8 mouse cellular contexts compared by ENCODE assay signal in genomic region chr11:101170811-101171610, GRCm38 (mm10). TPM values are rescaled to one million over a fixed set of nuclear protein-coding genes. Genes with fewer than 3 reads are reported as not detected.
DNase-seq lines count a peak whose midpoint lies in the region; ATAC-seq and TF ChIP-seq lines count a peak whose summit lies in the region.

Gene Plekhh3, minus strand, starts transcription at chr11:101171351.

- no peaks in the 10 kb centered on the region for H3K9me3 ChIP-seq in embryonic facial prominence, embryonic 15.5 days (replicated peaks)
- H3K9me3 ChIP-seq in heart, embryonic 11.5 days (replicated peaks; ENCODE audit: control insufficient read depth, low read length), result no peaks in the 10 kb centered on the region
- no peaks in the 10 kb centered on the region for H3K9me3 ChIP-seq in kidney, embryonic 16.5 days (ENCODE audit: low read length)
- H3K9me3 ChIP-seq in stomach, embryonic 16.5 days (replicated peaks; ENCODE audit: control insufficient read depth, low read length), result no peaks in the 10 kb centered on the region

- peaks cover 44% of the 10 kb centered on the region for H3K27me3 ChIP-seq in embryonic facial prominence, embryonic 15.5 days
- peaks cover 51% of the 10 kb centered on the region for H3K27me3 ChIP-seq in heart, embryonic 11.5 days (ENCODE audit: control insufficient read depth, insufficient read depth, low read length)
- peaks cover 23% of the 10 kb centered on the region for H3K27me3 ChIP-seq in kidney, embryonic 16.5 days (ENCODE audit: insufficient read depth, low read length)
- no peaks in the 10 kb centered on the region for H3K27me3 ChIP-seq in liver, adult 2 months (ENCODE audit: control insufficient read depth, insufficient read depth, low read length)
- no peaks in the 10 kb centered on the region for H3K27me3 ChIP-seq in myocyte (ENCODE audit: control insufficient read depth, insufficient read depth, insufficient read length)
- peaks cover 5% of the 10 kb centered on the region; the same call in 1 of the 2 replicates for H3K27me3 ChIP-seq in stomach, embryonic 16.5 days (ENCODE audit: control insufficient read depth, insufficient read depth, low read length)

- ATAC-seq in embryonic facial prominence, embryonic 15.5 days (ENCODE audit: insufficient number of reproducible peaks, low FRiP score, low TSS enrichment, low read depth), result peak; percentile 95
- ATAC-seq in heart, embryonic 11.5 days (replicated peaks; ENCODE audit: insufficient number of reproducible peaks, low FRiP score, low TSS enrichment), result peak; percentile 88
- ATAC-seq in kidney, embryonic 16.5 days (ENCODE audit: low FRiP score, low TSS enrichment), result peak; percentile 95
- ATAC-seq in stomach, embryonic 16.5 days (ENCODE audit: insufficient read depth, low FRiP score), result peak; percentile 94

- peak within 1 kb of the TSS; percentile 95 for H3K27ac ChIP-seq in embryonic facial prominence, embryonic 15.5 days (replicated peaks)
- H3K27ac ChIP-seq in heart, embryonic 11.5 days (ENCODE audit: low read depth, low read length), result peak within 1 kb of the TSS; percentile 82
- H3K27ac ChIP-seq in kidney, embryonic 16.5 days (ENCODE audit: low read length), result peak within 1 kb of the TSS; percentile 94
- H3K27ac ChIP-seq in liver, adult 2 months (replicated peaks; ENCODE audit: insufficient read depth, low read depth, low read length), result peak within 1 kb of the TSS; percentile 90
- H3K27ac ChIP-seq in stomach, embryonic 16.5 days (ENCODE audit: low read length), result peak within 1 kb of the TSS; percentile 96

- peak within 1 kb of the TSS; percentile 80 for H3K4me3 ChIP-seq in embryonic facial prominence, embryonic 15.5 days (replicated peaks)
- peak within 1 kb of the TSS; percentile 71 for H3K4me3 ChIP-seq in heart, embryonic 11.5 days (ENCODE audit: low read depth, low read length)
- H3K4me3 ChIP-seq in kidney, embryonic 16.5 days (ENCODE audit: low read length), result peak within 1 kb of the TSS; percentile 77
- H3K4me3 ChIP-seq in liver, adult 2 months (ENCODE audit: insufficient read depth, low read depth, low read length), result peak within 1 kb of the TSS; percentile 80
- peak within 1 kb of the TSS; percentile 99 for H3K4me3 ChIP-seq in myocyte
- H3K4me3 ChIP-seq in stomach, embryonic 16.5 days (replicated peaks; ENCODE audit: low read length), result peak within 1 kb of the TSS; percentile 85

- peaks cover 18% of the 10 kb centered on the region for H3K36me3 ChIP-seq in embryonic facial prominence, embryonic 15.5 days
- H3K36me3 ChIP-seq in heart, embryonic 11.5 days (ENCODE audit: control insufficient read depth, insufficient read depth, low read length), result peaks cover 3% of the 10 kb centered on the region; the same call in 1 of the 2 replicates
- peaks cover 18% of the 10 kb centered on the region for H3K36me3 ChIP-seq in kidney, embryonic 16.5 days (ENCODE audit: insufficient read depth, low read length)
- peaks cover 13% of the 10 kb centered on the region for H3K36me3 ChIP-seq in liver, adult 2 months (ENCODE audit: control insufficient read depth, insufficient read depth, low read length)
- H3K36me3 ChIP-seq in myocyte (ENCODE audit: control insufficient read depth, insufficient read depth), result peaks cover 20% of the 10 kb centered on the region
- peaks cover 10% of the 10 kb centered on the region for H3K36me3 ChIP-seq in stomach, embryonic 16.5 days (ENCODE audit: control insufficient read depth, insufficient read depth, low read length)

- DNase-seq in A20 (ENCODE audit: low read depth, low spot score), result peak; percentile 98
- peak; percentile 73 to 88 for DNase-seq in adrenal gland, postnatal 4 days (ENCODE audit: low spot score in 2 of 2)
- peak; percentile 94 for DNase-seq in liver, adult 2 months (ENCODE audit: extremely low read depth, low read depth, low spot score)

- peaks cover 12% of the 10 kb centered on the region; the same call in 1 of the 2 replicates for H3K79me2 ChIP-seq in liver, adult 2 months (ENCODE audit: control insufficient read depth, insufficient read depth, low read length)
- H3K79me2 ChIP-seq in myocyte (ENCODE audit: control insufficient read depth, insufficient read depth), result peaks cover 24% of the 10 kb centered on the region

- WGBS in embryonic facial prominence, embryonic 15.5 days, result under 1% methylated on average over 49 of the region's 50 CpGs
- WGBS in heart, embryonic 11.5 days (ENCODE audit: insufficient replicate concordance), result under 1% methylated on average over 39 of the region's 50 CpGs
- under 1% methylated on average over 43 of the region's 50 CpGs for WGBS in kidney, embryonic 16.5 days
- WGBS in liver, adult 2 months, result under 1% methylated on average over 46 of the region's 50 CpGs
- WGBS in stomach, embryonic 16.5 days, result under 1% methylated on average over 48 of the region's 50 CpGs

- H3K4me1 ChIP-seq in embryonic facial prominence, embryonic 15.5 days, result peaks cover 79% of the 10 kb centered on the region
- peaks cover 50% of the 10 kb centered on the region for H3K4me1 ChIP-seq in heart, embryonic 11.5 days (ENCODE audit: control insufficient read depth, insufficient read depth, low read length)
- H3K4me1 ChIP-seq in kidney, embryonic 16.5 days (ENCODE audit: insufficient read depth, low read length), result peaks cover 70% of the 10 kb centered on the region
- H3K4me1 ChIP-seq in liver, adult 2 months (ENCODE audit: control insufficient read depth, insufficient read depth, low read length), result peaks cover 22% of the 10 kb centered on the region
- peaks cover 52% of the 10 kb centered on the region for H3K4me1 ChIP-seq in stomach, embryonic 16.5 days (ENCODE audit: control insufficient read depth, insufficient read depth, low read length)

- peak; percentile 70 for TF ChIP-seq POLR2A in liver, adult 2 months (IDR thresholded peaks at IDR 0.05; ENCODE audit: extremely low read depth, insufficient read depth, low read length)
- TF ChIP-seq POLR2A in myocyte (IDR thresholded peaks at IDR 0.05; ENCODE audit: insufficient read length, low read depth), result peak; percentile 96

- peak within 1 kb of the TSS; percentile 91 for H3K4me2 ChIP-seq in embryonic facial prominence, embryonic 15.5 days (replicated peaks)
- H3K4me2 ChIP-seq in heart, embryonic 11.5 days, result peak within 1 kb of the TSS; percentile 97
- peak within 1 kb of the TSS; percentile 96 for H3K4me2 ChIP-seq in kidney, embryonic 16.5 days (replicated peaks; ENCODE audit: low read depth, low read length)
- H3K4me2 ChIP-seq in myocyte (ENCODE audit: low read depth), result peak within 1 kb of the TSS; percentile 100
- peak within 1 kb of the TSS; percentile 92 for H3K4me2 ChIP-seq in stomach, embryonic 16.5 days (ENCODE audit: low read depth, low read length)

- H3ac ChIP-seq in myocyte (ENCODE audit: control insufficient read depth, insufficient read length), result peak within 1 kb of the TSS; percentile 81

- no peak for TF ChIP-seq CTCF in liver, adult 2 months (IDR thresholded peaks at IDR 0.05; ENCODE audit: low read depth, low read length)

- H3K9ac ChIP-seq in embryonic facial prominence, embryonic 15.5 days, result peak within 1 kb of the TSS; percentile 81
- peak within 1 kb of the TSS; percentile 73 for H3K9ac ChIP-seq in heart, embryonic 11.5 days (ENCODE audit: low read depth, low read length)
- H3K9ac ChIP-seq in kidney, embryonic 16.5 days (replicated peaks; ENCODE audit: low read length), result peak within 1 kb of the TSS; percentile 76
- H3K9ac ChIP-seq in liver, adult 2 months (ENCODE audit: low read depth, low read length), result peak within 1 kb of the TSS; percentile 86
- peak within 1 kb of the TSS; percentile 90 for H3K9ac ChIP-seq in stomach, embryonic 16.5 days (ENCODE audit: low read length)

TF ChIP-seq in myocyte, 11 proteins besides CTCF, POLR2A, EP300 and RAD21:
- TF ChIP-seq USF1 (IDR thresholded peaks at IDR 0.05; ENCODE audit: low read depth), result peak; percentile 71
- TF ChIP-seq MYOG (IDR thresholded peaks at IDR 0.05; ENCODE audit: control insufficient read depth in 1 of 3, insufficient read depth in 1 of 3, insufficient read length in 2 of 3, low read depth in 2 of 3), result peak in 1 of 3 experiments; percentile 11
- no peak for TF ChIP-seq REST (IDR thresholded peaks at IDR 0.05; ENCODE audit: insufficient read depth, insufficient read length)
- TF ChIP-seq E2F4 (IDR thresholded peaks at IDR 0.05; ENCODE audit: insufficient read depth), result peak; percentile 49
- no peak for TF ChIP-seq MYOD1 (IDR thresholded peaks at IDR 0.05; ENCODE audit: control insufficient read depth in 1 of 3, insufficient read length in 2 of 3, low read depth in 2 of 3)
- peak; percentile 46 for TF ChIP-seq SRF (IDR thresholded peaks at IDR 0.05; ENCODE audit: control insufficient read depth, insufficient read length, low read depth)
- TF ChIP-seq MAX (IDR thresholded peaks at IDR 0.05; ENCODE audit: low read depth), result no peak
- TF ChIP-seq POLR2AphosphoS2 (IDR thresholded peaks at IDR 0.05; ENCODE audit: insufficient read length, low read depth), result peak; percentile 93
- TF ChIP-seq TCF3 (IDR thresholded peaks at IDR 0.05; ENCODE audit: insufficient read length, low read depth), result no peak
- TF ChIP-seq TCF12 (IDR thresholded peaks at IDR 0.05; ENCODE audit: insufficient read depth, poor library complexity, severe bottlenecking), result no peak
- peak; percentile 80 for TF ChIP-seq CEBPB (IDR thresholded peaks at IDR 0.05; ENCODE audit: insufficient read depth, poor library complexity, severe bottlenecking)

RNA-seq across cellular contexts. Expression of gene Plekhh3, which starts in this region (rescaled TPM):
- 10 to 100 TPM; 26.9 to 30.7 TPM for total RNA-seq in adrenal gland, postnatal 4 days (2021)
- 27.2 and 28.7 TPM in 2 replicates for polyA plus RNA-seq in embryonic facial prominence, embryonic 15.5 days (2015; fragmentation: Nextera tagmentation; extraction: Ambion mirVana)
- polyA plus RNA-seq in heart, embryonic 11.5 days (2014; fragmentation: Nextera tagmentation; extraction: Ambion mirVana), result 6.2 TPM in 2 replicates
- polyA plus RNA-seq in kidney, embryonic 16.5 days (2015; fragmentation: Nextera tagmentation; extraction: Ambion mirVana), result 18.7 and 19.2 TPM in 2 replicates
- 3.9 and 4.0 TPM in 2 replicates for total RNA-seq in liver, adult 2 months (2014; rRNA removed)
- 10.5 and 11.5 TPM in 2 replicates for polyA plus RNA-seq in liver, adult 2 months (2012; rRNA removed)
- 53.6 TPM for polyA plus RNA-seq in myocyte (2012; fragmentation: generic; extraction: Trizol)
- 17.6 and 18.7 TPM in 2 replicates for polyA plus RNA-seq in stomach, embryonic 16.5 days (2015; fragmentation: Nextera tagmentation; extraction: Ambion mirVana)

Comparison
In these comparisons a context has a peak if more than half of its experiments do, and no peak if none do; other contexts are left out.
1. Peak in every context shown above with its lines: DNase-seq, ATAC-seq, H3K4me3 ChIP-seq and H3K27ac ChIP-seq.